Mouse (Mus musculus): ENCODE data around the gene Egflam. TPM values are rescaled to one million over a fixed set of nuclear protein-coding genes. Genes with fewer than 3 reads are reported as not detected.

Egflam gene
- total RNA-seq (2022) = 10 to 100 TPM in 1 of 4 experiments, 1 to 10 TPM in 3; 5.1 to 11.8 (median 7.6) TPM

DNA sequence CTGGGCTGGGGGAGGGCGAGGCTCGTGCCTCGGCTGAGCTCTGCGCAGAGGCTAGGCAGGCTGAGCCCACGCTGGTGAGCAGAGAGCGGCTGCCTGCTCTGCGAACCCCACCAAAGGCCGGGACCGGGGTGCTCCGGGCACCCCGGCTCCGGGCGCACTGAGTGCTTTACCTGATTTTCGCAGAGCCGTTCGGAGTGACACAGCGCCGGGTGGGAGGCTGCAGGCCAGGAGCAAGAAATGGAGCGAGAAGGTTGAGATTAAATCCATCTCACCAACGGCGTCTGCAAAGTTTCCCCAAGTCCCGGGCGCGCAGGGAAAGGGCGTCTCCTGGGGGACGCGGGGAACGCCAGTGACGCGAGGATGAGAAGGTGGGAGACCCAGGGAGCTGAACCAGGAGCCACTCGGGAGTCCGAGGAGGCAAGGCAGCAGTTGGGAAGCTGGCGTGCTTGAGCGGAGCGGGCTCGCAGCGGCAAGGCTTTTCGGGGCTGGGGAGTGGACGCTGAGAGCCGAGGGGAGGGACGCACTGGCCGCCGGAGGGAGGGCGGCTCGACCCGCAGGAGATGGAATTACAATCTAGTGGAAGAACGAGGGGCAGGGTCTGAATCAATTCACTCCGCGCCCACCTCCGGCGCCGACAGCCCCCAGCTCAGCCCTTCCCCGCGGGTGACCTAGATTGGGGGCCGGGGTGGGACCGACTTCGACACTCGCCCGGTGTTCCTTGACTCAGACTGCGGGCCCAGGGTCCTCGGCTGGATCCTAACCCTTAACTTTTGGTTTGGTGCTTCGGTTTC is at the start of gene Egflam:
TSS of gene Egflam (minus strand) at position 578 of the 791 bp plus-strand sequence.
- DNase-seq = no peak

DNA sequence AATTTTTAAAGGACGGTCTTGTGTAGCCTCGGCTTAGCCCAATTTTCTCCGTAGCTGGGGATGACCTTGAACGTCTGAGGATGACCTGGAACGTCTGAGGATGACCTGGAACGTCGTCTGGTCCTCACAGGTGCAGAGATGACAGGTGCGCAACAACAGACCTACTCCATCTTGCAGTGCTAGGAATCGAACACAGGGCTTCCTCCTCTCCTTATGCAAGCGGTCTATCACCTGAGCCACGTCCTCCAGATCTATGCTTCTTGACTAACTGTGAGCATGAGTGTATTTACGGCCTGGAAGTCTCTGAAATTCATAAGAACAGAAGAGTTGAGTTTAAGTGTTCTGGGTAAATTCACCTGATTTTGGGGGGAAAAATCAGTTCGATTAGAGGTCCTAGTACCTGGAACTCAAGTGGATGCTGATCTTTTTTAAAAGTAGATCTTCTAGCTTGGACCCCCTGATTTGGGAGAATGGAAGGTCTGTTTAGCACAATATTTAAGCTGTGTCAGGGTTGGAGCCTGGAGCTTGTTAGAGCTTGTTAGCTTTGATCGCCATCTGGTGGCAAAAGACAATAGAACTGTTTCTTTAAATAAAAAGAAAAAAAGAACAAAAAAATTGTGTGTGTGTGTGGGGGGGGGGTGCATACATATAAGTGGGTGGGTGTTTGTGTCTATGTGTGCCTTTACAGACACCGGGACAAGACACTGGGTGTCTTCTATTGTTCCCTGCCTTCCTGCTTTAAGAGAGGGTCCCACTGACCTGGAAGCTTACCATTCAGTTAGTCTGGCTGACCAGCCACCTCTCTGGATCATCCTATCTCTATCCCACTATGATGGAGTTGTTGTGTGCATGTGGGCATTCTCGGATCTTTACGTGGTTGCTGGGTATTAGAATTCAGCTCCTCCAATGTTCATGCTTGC is 45.5 kb upstream of the Egflam start:
- no peak for DNase-seq

DNA sequence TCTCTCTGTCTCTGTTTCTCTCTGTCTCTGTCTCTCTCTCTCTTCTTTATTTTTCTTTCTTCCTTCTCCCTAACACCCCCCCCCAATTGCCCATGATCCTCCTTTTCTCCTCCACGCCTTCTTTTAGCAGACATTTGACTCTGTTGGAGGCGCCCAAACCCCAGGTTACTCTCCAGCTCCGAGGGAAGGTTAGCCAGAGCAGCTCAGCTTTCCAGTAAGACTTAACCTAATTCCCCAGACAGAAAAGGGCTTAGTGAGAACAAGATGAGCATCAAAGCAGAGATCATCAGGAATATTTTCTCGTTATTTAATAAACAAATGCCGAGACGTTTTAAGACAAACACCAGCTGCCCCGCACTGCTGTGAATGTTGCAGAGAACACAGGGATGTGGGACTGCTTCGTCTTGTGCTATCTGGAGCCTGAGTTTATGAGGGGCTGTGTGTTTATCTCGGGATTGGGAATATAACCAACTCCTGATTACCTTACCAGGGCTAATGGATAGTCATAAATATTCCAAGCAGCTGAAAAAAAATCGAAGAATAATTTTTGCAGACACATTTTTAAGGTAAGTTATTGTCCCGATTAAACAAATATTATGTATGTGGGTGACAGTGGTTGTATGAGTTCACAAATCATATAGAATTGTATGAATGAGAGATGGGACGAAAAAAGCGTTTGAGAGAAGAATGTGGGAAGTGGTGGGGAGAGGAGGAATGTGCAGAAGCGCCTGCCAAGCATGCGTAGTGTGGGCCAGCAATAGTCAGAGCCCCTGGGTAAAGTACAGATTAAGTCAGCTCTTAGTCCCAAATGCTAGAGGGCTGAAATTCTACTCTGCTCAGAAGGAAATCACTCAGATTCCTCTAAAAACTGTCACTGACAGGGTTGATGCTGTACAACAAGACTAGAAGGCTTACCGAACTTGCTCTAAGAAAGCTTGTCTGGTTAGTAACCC is 44.2 kb upstream of the Egflam start:
- DNase-seq = no peak

DNA sequence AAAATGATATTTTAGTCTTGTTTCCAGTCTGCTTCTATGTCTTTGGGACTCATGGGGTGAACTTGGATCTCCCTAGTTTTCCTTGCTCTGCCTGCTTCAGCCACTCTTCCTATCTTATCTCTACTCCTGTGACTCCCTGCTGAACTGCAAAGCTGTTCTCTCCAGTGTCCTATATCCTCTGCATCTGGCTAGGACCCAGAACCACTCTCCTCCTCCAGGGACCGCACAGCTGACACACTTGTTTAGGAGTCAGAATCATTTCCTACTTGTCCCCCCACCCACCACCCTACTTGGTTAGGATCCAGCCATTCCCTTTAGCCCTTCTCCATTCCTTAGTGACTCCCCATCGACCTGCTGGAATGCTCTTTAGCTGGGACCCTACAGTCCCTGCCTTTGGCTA is 26.1 kb upstream of the Egflam start:
- DNase-seq = no peak

DNA sequence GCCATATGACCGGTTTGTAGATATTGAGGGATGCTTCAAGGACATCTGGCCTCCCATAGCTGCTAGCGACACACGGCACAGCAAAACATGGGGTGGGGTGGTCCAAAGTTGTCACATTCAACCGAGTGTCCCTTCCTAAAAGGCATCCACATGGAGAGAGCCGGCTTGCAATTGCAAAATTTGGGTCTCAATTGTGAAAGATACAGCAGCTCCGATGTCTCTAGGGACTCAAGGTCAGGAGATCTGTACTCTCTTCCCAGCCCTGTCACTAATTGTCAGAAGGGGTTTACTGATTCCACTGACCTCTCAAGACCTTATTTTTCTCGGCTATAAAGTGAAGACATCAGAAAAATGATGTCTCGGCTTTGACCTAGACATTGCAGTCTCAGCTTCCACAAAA is 6.3 kb upstream of the Egflam start:
- DNase-seq = no peak

DNA sequence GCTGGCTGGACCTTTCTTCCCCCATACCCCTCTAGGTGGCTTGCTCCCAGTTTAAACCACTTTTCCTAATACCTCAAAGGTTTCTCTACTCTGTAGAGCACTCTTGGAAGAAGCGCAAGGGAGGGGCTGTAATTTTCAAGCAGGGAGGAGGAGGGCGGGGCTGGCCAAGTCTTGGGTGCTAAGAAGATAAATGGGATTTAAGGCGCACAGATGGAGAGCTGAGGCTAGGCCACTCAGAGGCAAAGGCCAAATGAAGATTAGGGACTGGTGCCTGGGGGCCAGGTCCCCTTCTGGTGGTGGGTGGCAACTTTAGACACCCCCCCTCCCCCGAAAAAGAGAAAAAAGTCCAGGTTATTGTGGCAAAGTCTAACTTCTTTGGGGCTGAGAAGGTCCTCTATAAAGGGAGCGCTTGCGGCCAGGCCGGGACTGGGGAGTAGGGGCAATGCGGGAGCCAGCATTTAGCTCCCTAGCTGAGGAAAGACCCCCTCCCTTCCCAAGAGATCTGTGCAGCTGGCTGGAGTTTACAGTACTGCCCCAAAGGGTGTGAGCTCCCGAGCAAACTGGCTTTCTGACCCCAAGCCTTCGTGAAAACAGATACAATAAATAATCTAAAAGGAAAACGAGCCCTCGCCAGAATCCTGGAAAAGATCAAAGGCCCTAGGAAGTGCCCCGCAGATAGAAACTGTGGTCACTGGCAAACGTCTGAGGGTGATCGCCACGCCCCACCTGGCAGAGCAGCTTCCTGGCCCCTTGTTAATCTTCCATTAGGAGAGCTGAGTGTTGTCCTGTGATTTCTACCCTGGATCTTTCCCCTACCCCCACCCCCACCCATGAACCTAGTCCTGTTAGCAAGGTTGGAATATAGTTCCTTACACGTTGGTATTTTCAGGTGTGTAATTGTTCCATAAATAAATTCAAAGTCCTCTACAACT is 680 bp upstream of the Egflam start:
- DNase-seq = no peak

DNA sequence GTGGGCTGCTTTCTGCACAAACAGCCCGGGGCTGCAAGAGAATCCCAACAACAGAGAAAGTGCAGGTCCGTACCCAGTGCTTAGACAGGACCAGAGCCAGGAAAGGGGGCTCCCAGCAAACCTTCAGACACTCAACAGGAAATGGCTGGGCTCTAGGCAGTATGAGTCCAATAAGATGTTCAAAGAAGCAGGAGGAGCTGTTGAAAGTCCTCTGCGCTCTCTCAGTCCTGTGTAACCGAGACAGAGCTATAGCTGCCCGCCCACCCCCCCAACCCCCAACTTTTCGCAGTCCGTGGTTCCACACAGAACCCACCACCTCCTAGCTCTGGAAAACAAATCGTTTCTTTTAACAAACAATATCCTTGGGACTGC is 763 bp downstream of the Egflam start:
- no peak for DNase-seq

DNA sequence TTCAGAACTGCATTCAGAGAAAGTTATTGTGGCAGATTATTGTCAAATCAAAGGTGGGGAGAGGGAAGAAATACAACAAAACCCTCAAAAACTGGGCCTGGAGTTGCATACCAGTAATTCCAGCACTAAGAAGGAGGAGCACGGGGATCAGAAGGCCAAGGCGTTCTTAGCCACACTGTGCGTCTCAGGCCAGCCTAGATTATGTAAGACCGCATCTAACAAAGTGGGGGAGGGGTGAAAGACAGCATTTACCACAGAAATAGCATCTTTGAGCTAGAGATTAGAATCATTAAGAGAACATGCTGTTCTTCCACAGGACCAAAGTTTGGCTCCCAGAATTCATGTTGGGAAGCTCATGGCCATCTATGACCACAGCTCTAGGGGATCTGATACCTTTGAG is 14.8 kb downstream of the Egflam start:
- no peak for DNase-seq

DNA sequence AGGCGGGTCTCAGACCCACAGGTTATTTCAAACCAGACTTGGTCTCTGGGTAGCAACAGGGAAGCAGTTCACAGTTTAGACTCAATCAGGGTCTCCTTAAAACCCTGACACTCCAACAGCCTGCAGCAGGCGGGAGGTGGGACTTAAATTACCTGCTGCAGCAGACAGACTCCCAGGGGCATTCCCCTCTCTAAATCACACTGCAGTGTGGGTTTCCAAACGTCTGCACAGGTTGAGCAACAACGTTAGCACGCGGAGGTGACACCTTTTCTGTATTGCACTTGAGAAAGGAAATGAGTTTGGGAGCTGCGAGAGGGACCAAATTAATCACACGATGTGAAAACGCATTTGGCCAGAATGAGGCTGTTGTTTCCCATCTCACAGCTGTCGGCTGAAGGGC is 15.7 kb downstream of the Egflam start:
- DNase-seq = no peak

DNA sequence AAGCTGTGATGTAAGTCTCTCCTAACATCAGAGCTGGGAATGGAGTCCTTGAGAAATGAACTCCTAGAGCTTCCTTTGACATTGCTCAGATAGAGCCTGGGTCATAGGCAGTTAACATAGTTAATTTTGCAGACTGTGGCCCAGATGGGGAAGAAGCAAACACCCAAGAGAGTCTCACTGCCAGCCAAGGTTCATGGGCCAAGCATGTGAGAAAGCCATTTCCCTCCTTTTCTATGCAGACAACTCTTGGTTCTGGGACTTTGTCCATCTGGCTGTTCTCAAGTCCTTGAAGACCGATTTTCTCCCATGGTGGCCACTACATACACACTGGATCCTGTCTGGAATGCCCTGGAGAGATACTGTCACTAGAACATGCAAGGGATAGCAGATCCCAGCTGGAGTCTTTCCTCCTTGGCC is 45.6 kb downstream of the Egflam start:
- DNase-seq = peak; percentile 4

DNA sequence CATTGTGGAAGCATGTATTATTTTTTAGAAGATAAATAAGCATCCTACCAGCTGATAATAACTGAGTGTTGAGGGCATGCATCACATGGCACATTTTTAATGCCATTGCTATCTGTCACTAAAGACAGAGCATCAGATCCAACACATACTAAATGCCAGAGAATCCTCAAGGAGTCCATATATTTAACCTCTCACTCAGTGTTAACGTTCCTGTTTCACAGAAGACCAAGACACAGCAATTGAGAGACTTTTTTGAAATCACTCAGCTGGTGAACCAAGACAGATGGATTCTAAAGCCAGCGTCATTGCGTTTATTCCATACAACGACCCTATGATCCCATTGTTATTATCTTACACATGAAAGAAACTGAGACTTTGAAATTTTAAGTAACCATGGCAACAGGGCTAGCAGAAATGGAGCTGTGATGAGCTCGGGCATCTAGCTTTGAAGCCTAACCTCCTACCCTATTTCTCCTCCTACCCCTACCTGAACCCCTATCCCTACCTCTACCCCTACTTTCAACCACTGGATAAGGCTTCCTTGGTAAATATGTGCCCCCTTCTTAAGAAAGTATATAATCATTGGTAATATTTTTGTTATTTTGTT is 57.4 kb downstream of the Egflam start:
- DNase-seq = no peak

DNA sequence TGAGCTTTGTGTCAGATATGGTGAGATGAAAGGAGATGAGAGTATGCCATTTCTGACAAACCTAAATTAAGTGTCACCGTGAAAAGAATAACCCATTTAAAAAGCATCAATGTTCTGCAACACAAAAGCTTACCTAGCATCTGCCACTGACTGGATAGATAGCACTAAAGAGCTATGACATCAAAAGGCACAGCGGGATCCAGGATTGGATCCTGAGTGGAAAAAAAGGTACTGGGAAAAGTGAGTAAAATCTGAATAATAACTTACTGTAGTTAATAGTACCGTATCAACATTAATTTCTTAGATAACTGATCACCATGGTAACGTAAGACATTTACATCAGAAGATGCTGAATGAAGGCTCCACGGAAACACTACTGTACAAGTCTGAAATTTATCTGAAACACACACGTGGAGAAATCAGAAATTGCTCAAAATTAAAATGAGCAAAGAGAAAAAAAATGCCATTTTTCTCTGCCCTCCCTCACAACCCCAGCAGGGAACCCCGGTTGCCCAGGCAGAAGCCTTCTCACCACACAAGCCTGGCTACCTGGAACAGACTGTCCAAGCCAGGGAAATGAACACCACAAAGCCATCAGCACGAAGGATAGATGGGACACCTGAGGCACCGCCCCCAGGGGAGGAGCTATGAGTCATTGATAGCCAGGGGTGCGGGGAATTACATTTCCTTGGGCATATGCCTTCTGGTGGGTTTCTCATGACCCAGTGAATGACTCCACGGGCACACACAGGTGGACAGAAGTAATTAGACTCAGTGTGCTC is 63.5 kb downstream of the Egflam start:
- DNase-seq = no peak

DNA sequence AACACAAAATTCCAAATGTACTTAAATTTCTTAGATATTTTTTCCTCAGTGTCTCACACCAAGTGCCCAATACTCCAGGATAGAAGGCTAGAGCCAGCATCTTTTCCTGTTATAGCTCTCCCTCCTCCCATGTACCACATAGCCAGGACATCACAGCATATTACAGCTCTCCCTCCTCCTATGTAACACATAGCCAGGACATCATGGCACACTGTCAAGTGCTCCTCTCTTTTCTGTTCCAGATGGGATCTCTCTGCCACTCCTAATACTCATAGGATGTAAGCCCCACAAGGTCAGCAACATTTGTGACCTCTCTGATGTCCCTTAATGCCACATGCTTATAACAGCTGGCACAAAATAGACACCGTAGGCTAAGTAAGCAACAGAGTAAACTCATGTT is 65.3 kb downstream of the Egflam start:
- DNase-seq = no peak

DNA sequence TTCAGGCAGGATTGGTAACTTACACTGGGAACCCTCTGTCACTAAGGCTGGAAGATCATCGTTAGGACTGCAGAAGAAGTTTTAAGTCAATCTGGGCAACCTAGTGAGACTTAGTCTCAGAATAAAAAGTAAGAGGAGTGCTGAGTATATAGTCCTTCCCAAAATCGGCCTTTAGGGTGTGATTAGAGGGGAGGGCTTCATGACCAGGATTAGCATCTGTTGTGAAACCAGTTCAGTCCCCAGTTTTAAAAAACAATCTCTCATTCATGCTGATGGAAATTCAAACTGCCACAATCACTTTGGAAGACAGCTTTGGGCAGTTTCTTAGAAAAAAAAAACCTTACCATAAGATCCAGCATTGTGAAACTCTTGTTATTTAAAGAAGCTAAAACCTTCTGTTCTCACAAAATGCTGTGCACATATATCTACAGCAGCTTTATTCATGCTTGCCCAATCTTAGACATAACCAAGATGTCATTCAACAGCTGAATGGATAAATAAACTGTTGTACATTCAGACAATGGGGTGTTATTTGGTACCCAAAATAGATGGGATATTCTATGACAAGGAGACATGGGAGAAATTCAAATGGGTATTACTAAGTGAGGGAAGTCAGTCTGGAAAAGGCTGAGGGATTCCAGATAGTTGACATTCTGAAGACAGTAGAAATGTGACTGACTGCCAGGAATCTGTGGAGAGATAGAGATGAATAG is 75.4 kb downstream of the Egflam start:
- DNase-seq = no peak

DNA sequence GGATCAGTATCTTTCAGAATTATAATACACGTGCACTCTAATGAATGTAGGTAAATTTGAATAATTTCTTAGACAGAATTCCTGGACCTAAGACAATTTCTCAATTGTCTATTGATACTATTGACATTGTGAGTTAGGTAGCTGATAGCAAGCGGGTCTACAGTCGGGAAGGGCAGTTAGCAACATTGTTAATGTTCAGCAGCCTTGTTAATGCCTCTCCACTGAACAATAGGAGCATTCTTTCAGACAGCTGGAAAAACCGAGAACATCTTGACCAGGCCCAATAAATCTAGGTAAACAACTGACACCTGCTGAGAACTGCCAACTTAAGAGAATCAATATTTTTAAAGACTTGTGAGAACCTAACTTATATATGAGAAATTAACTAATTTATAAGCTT is 77.3 kb downstream of the Egflam start:
- DNase-seq = no peak

DNA sequence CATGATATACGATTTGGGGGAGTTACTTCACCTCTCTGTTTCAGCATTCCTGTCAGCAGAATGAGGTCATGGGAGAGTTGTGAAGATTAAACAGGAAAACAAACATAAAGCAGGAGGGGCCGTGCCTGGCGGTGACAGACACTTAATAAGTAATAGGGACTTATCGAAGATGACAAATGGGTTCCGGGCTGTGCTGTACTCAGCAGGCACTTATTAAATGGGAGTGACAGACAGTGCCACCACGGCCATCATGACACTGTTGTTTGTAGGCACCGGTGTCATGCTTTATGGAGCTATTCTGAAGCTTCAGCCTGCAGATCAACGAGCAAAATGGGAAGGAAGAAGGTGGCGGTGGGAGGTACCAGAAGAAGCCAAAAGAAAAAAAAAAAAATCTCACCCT is 82.7 kb downstream of the Egflam start:
- no peak for DNase-seq

DNA sequence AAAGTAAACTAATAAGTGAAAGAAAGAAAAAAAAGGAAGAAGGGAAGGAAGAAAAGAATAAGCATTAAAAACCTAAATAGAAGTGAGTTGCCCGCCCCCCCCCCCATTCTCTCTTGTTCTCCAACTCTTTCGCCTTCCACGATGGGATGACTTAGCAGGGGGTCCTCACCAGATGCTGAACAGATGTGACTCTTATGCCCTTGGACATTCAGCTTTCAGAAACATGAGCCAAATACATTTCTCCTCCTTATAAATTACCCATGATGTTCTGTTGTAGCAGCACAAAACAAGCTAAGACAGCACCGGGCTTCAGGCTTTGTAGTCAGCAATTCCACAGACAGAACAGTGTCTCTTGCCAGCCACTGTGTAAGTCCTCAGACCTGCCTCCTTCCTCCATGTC is 89.5 kb downstream of the Egflam start:
- DNase-seq = no peak

DNA sequence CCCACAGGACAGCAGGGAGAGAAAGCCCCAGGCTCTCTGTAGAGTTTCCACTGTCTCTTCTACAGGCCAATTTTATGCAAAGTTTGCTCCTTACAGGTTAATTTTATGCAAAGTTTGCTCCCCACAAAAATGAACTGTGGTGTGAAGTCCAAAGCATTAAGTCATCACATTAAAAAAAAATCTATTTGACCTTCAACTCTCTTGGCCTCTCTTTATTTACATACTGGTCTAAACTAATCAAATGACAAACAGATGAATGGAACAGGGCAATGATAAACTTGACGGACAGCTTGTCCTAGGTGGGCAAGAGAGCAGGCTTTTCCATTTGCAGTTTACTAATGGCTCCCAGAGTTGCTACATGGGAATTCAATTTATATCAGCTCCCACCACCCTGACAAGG is 98.3 kb downstream of the Egflam start:
- no peak for DNase-seq

DNA sequence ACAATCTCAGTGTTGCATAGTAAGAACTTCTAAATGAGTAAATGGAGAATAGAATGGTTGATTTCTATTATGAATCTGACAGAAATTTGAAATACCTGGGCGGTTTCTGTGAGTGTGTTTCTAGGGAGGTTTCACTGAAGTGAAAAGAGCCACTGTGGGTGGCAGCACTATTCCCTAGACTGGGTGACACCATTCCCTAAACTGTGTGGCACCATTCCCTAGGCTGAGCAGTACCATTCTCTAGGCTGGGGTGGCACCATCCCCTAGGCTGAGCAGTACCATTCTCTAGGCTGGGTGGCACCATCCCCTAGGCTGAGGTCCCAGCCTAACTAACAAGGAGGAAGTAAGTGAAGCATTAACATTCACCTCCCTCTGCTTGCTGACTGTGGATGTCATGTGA is 103.0 kb downstream of the Egflam start:
- no peak for DNase-seq

Measured in adrenal gland, adult 8-10 months (tissue).